Mouse (Mus musculus): ENCODE measurements around the gene Gm5741. TPM values are rescaled to one million over a fixed set of nuclear protein-coding genes. Genes with fewer than 3 reads are reported as not detected.

The Gm5741 gene
- 0.80 TPM in 1 of 2 replicates, not detected in the other for polyA plus RNA-seq (2016; fragmentation: Nextera tagmentation; extraction: Ambion mirVana)

DNA sequence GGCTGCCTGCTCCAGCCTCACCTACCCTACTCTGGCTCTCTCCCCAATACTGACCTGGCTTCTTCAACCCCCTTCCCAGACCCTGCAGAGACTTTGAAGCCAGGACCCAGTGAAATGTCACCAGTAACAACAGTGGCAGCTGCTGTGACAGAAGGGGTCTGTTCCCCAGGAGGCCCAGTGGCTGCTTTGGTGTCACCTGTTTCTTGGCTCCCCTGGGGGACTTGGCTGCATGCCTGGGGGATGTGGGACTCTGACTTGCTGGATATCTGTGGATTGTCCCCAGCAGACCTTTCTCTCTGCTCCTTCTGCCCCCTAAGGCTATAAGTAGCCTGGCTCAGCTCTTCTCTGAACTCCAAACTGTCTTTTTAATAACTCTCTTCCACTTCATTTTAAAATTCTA is at the start of gene Gm5741:
Gm5741 (minus strand) TSS at position 1 of the 400 bp plus-strand sequence.
- peaks cover 9% of the 10 kb centered on the region for H3K36me3 ChIP-seq
- H3K9me3 ChIP-seq (replicated peaks), result no peaks in the 10 kb centered on the region
- no peak within 1 kb of the TSS for H3K27ac ChIP-seq
- peaks cover 21% of the 10 kb centered on the region for H3K4me1 ChIP-seq
- 0 out of 2 replicates have a peak, but pooled peaks cover 3% of the 10 kb centered on the region for H3K27me3 ChIP-seq (replicated peaks)
- no peak within 1 kb of the TSS for H3K9ac ChIP-seq
- H3K4me2 ChIP-seq, result no peak within 1 kb of the TSS
- no peak for ATAC-seq
- no peak within 1 kb of the TSS for H3K4me3 ChIP-seq

- Histone ChIP-seq H3K4me2 (no peak overlapping the region), H3K9ac (no peak overlapping the region), H3K27me3 (replicated peaks) (peaks cover 15% of the 10 kb centered on the region), H3K27ac (no peak overlapping the region), H3K4me3 (no peak overlapping the region), H3K4me1 (no peaks in the 10 kb centered on the region), H3K9me3 (replicated peaks) (no peaks in the 10 kb centered on the region), H3K36me3 (peaks cover under 1% of the 10 kb centered on the region; the same call in 1 of the 2 replicates)
- ATAC-seq, result no peak
- 70% methylated on average over 7 of the region's 7 CpGs for WGBS (ENCODE audit: insufficient replicate concordance)
These were observed 49.2 kb upstream of the Gm5741 start for GRCm38 (mm10) chr8:85116984-85117383.

DNA sequence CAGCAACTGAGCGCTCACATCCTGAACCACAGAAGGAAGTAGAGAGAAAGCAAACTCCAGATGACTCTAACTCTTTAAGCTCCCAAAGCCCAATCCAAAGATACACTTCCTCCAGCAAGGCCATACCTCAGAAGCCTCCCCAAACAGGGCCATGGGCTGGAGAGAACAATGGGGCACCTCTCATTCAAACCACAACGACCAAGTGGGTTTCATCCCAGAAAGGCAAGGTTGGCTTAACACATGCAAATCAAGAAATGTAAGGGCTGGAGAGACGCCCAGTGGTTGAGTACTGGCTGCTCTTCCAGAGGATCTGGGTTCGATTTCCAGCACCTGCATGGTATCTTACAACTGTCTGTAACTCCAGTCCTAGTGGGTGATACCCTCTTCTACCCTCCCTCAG is 47.7 kb upstream of the Gm5741 start:
- Histone ChIP-seq H3K4me3 (no peak overlapping the region), H3K36me3 (peaks cover 13% of the 10 kb centered on the region), H3K4me2 (no peak overlapping the region), H3K27me3 (replicated peaks) (peaks cover 15% of the 10 kb centered on the region), H3K4me1 (no peaks in the 10 kb centered on the region), H3K27ac (no peak overlapping the region), H3K9ac (no peak overlapping the region), H3K9me3 (replicated peaks) (no peaks in the 10 kb centered on the region)
- no peak for ATAC-seq
- WGBS (ENCODE audit: insufficient replicate concordance), result 37% methylated on average over 4 of the region's 4 CpGs

DNA sequence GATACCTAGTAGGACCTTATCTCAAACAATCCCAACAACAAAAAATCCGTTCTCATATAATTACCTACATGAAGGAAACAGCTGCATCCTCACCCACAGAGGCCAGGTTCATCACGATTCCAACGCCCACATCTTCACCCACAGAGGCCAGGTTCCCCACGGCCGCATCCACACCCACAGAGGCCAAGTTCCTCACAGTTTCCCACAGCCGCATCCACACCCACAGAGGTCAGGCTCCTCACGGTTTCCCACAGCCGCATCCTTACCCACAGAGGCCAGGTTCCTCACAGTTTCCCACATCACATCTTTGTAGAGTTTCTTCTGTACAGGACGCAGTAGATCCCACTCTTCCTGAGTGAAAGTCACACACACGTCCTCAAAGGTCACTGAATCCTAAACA is 45.5 kb upstream of the Gm5741 start:
- Histone ChIP-seq H3K27me3 (replicated peaks) (no peaks in the 10 kb centered on the region), H3K4me1 (no peaks in the 10 kb centered on the region), H3K4me3 (no peak overlapping the region), H3K9me3 (replicated peaks) (no peaks in the 10 kb centered on the region), H3K36me3 (peaks cover 24% of the 10 kb centered on the region), H3K4me2 (no peak overlapping the region), H3K9ac (no peak overlapping the region), H3K27ac (no peak overlapping the region)
- WGBS (ENCODE audit: insufficient replicate concordance), result 75% methylated on average over 10 of the region's 10 CpGs
- no peak for ATAC-seq

- Histone ChIP-seq H3K36me3 (peaks cover 36% of the 10 kb centered on the region), H3K4me3 (no peak overlapping the region), H3K4me2 (no peak overlapping the region), H3K4me1 (no peaks in the 10 kb centered on the region), H3K27ac (no peak overlapping the region), H3K9me3 (replicated peaks) (peaks cover 7% of the 10 kb centered on the region), H3K27me3 (replicated peaks) (no peaks in the 10 kb centered on the region), H3K9ac (no peak overlapping the region)
- ATAC-seq, result no peak
- WGBS (ENCODE audit: insufficient replicate concordance), result 62% methylated on average over 4 of the region's 4 CpGs
These were observed 32.4 kb upstream of the Gm5741 start for GRCm38 (mm10) chr8:85100076-85100665.

DNA sequence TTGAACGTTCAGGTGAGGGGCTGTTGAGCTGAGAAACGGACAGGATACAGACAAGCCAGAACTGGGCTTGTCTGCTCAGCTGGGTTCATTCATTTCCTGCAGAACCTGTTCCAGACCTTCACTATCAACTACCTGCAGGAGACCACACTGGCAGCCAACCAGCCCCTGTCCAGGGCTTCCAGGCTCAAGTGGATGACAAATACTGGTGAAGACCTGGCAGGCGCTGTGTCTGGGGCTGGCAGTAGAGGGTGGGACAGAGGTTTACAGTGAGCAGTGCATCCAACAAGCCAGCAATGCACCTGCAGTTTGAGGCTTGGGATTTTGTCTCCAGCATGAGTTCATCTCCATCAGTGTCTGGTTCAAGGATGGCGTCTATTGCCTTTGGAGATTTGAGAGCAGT is 29.1 kb upstream of the Gm5741 start:
- WGBS (ENCODE audit: insufficient replicate concordance), result 78% methylated on average over 4 of the region's 4 CpGs
- no peak overlapping the region for H3K4me3 ChIP-seq
- ATAC-seq, result no peak
- H3K27ac ChIP-seq, result no peak overlapping the region
- H3K4me1 ChIP-seq, result 0 out of 2 replicates have a peak, but pooled peaks cover under 1% of the 10 kb centered on the region
- no peaks in the 10 kb centered on the region for H3K27me3 ChIP-seq (replicated peaks)
- H3K9ac ChIP-seq, result no peak overlapping the region
- H3K4me2 ChIP-seq, result no peak overlapping the region
- peaks cover 4% of the 10 kb centered on the region for H3K9me3 ChIP-seq (replicated peaks)
- H3K36me3 ChIP-seq, result peaks cover 67% of the 10 kb centered on the region

GRCm38 (mm10) chr8:85096196-85096595 is 28.4 kb upstream of the Gm5741 start:
- 81% methylated on average over 16 of the region's 16 CpGs for WGBS (ENCODE audit: insufficient replicate concordance)
- no peak for ATAC-seq
- H3K36me3 ChIP-seq, result peaks cover 74% of the 10 kb centered on the region

DNA sequence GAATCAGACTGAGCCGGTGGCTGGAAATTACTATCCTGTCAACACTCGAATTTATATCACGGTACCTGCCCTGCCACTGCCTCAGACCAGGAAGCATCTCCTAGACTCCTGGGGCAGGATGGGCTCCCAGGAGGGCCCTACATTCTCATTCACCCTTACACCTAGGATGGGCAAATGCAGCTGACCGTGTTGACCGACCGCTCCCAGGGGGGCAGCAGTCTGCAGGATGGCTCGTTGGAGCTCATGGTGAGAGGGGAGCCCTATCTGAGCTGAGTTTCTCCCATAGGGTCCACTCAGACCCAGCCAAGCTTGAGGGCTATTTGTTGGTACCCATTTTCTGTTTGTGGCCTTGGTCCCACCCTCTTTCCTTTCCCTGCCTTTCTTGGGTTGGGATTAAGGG is 27.8 kb upstream of the Gm5741 start:
- no peak for ATAC-seq
- Histone ChIP-seq H3K4me1 (peaks cover 10% of the 10 kb centered on the region; the same call in 1 of the 2 replicates), H3K4me2 (no peak overlapping the region), H3K9me3 (replicated peaks) (no peaks in the 10 kb centered on the region), H3K4me3 (no peak overlapping the region), H3K36me3 (peaks cover 79% of the 10 kb centered on the region), H3K27me3 (replicated peaks) (no peaks in the 10 kb centered on the region), H3K27ac (no peak overlapping the region), H3K9ac (no peak overlapping the region)
- WGBS (ENCODE audit: insufficient replicate concordance), result 85% methylated on average over 7 of the region's 7 CpGs

More at GRCm38 (mm10) chr8:85096196-85096595, 28.4 kb upstream of the Gm5741 start:
- H3K4me1 ChIP-seq, result peaks cover 7% of the 10 kb centered on the region; the same call in 1 of the 2 replicates
- no peak overlapping the region for H3K4me3 ChIP-seq
- no peaks in the 10 kb centered on the region for H3K9me3 ChIP-seq (replicated peaks)
- no peak overlapping the region for H3K27ac ChIP-seq
- no peak overlapping the region for H3K9ac ChIP-seq
- H3K27me3 ChIP-seq (replicated peaks), result no peaks in the 10 kb centered on the region
- no peak overlapping the region for H3K4me2 ChIP-seq

GRCm38 (mm10) chr8:85095051-85095450 is 27.3 kb upstream of the Gm5741 start:
- ATAC-seq, result no peak
- H3K9me3 ChIP-seq (replicated peaks), result no peaks in the 10 kb centered on the region
- H3K36me3 ChIP-seq, result peaks cover 79% of the 10 kb centered on the region
- H3K27me3 ChIP-seq (replicated peaks), result no peaks in the 10 kb centered on the region
- WGBS (ENCODE audit: insufficient replicate concordance), result 84% methylated on average over 13 of the region's 13 CpGs
- no peak overlapping the region for H3K4me2 ChIP-seq
- no peak overlapping the region for H3K4me3 ChIP-seq
- no peak overlapping the region for H3K27ac ChIP-seq
- H3K9ac ChIP-seq, result no peak overlapping the region
- peaks cover 10% of the 10 kb centered on the region; the same call in 1 of the 2 replicates for H3K4me1 ChIP-seq

GRCm38 (mm10) chr8:85091526-85092090 is 23.8 kb upstream of the Gm5741 start:
- peaks cover 88% of the 10 kb centered on the region for H3K36me3 ChIP-seq
- no peak for ATAC-seq
- no peak overlapping the region for H3K4me3 ChIP-seq
- WGBS (ENCODE audit: insufficient replicate concordance), result 59% methylated on average over 21 of the region's 21 CpGs
- H3K27me3 ChIP-seq (replicated peaks), result no peaks in the 10 kb centered on the region
- H3K4me2 ChIP-seq, result no peak overlapping the region
- H3K9ac ChIP-seq, result no peak overlapping the region
- peaks cover 10% of the 10 kb centered on the region; the same call in 1 of the 2 replicates for H3K4me1 ChIP-seq
- no peak overlapping the region for H3K27ac ChIP-seq
- H3K9me3 ChIP-seq (replicated peaks), result no peaks in the 10 kb centered on the region

DNA sequence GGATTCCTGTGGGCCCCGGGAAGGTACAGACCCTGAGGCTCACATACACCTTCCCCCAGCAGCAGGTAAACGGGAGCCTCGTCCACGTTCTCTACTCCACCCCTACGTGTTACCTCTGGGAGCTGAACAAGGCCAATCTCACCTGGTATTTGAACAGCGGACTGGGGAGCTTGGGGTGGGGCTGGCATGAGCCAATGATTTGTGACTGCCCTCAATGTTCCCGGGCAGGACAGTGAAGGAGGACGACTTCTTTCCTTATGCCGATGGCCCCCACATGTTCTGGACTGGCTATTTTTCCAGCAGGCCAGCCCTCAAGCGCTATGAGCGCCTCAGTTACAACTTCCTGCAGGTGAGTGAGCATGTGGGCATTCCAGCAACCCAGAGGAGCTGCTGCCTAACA is 23.1 kb upstream of the Gm5741 start:
- Histone ChIP-seq H3K36me3 (peaks cover 88% of the 10 kb centered on the region), H3K27ac (no peak overlapping the region), H3K4me1 (peaks cover 10% of the 10 kb centered on the region; the same call in 1 of the 2 replicates), H3K9me3 (replicated peaks) (no peaks in the 10 kb centered on the region), H3K4me2 (no peak overlapping the region), H3K9ac (no peak overlapping the region), H3K27me3 (replicated peaks) (no peaks in the 10 kb centered on the region), H3K4me3 (no peak overlapping the region)
- 82% methylated on average over 11 of the region's 11 CpGs for WGBS (ENCODE audit: insufficient replicate concordance)
- ATAC-seq, result no peak

DNA sequence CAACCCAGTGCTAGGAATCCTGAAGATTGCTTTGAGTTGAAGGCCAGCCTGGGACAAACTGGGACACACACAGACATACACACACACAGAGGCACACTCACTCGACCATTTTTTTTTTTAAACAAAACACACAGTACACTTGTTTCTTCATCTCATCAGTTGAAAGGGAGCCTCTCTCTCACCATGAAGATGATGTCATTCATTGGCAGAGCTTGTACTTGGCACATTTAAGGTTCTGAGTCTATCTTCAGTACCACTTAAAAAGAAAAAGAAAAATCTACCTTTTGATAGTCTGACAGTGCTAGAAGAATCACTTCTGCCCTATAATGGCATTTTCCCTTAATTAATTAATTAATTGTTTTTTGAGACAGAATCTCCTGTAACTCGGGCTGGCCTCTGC is 21.0 kb upstream of the Gm5741 start:
- no peaks in the 10 kb centered on the region for H3K27me3 ChIP-seq (replicated peaks)
- no peak overlapping the region for H3K4me2 ChIP-seq
- 53% methylated on average over 2 of the region's 2 CpGs for WGBS (ENCODE audit: insufficient replicate concordance)
- peaks cover 28% of the 10 kb centered on the region for H3K4me1 ChIP-seq
- H3K4me3 ChIP-seq, result no peak overlapping the region
- H3K27ac ChIP-seq, result no peak overlapping the region
- no peak overlapping the region for H3K9ac ChIP-seq
- no peak for ATAC-seq
- peaks cover 82% of the 10 kb centered on the region for H3K36me3 ChIP-seq
- no peaks in the 10 kb centered on the region for H3K9me3 ChIP-seq (replicated peaks)
